Mouse (Mus musculus): ENCODE data around the gene Rbbp8nl.

- TF ChIP-seq CTCF (IDR thresholded peaks at IDR 0.05; ENCODE audit: low read depth) = no peak
- no peak for TF ChIP-seq EP300 (IDR thresholded peaks at IDR 0.05; ENCODE audit: low read depth)
These were observed 56.4 kb downstream of the Rbbp8nl start for GRCm38 (mm10) chr2:180233101-180233904.

All from heart, postnatal 0 days (tissue).